Mouse (Mus musculus): ENCODE measurements around the gene Cstl1.
"Not testable (repeated sequence)": the region's sequence is repeated elsewhere in the genome, so short reads cannot be mapped to it uniquely, and the experiment has no call there.

Gene Cstl1

GRCm38 (mm10) chr2:148750058-148750457, at the start of gene Cstl1:
TSS of gene Cstl1 (plus strand) at chr2:148750358.
- no peak for DNase-seq

GRCm38 (mm10) chr2:148706409-148707201, 43.6 kb upstream of the Cstl1 start:
- no peak for DNase-seq

- DNase-seq = no peak
Observed at GRCm38 (mm10) chr2:148707202-148707530, 43.0 kb upstream of the Cstl1 start.

- no peak for DNase-seq
Observed at GRCm38 (mm10) chr2:148712326-148712725, 37.8 kb upstream of the Cstl1 start.

GRCm38 (mm10) chr2:148717072-148717471, 33.1 kb upstream of the Cstl1 start:
- no peak for DNase-seq

GRCm38 (mm10) chr2:148719271-148719995, 30.7 kb upstream of the Cstl1 start:
- DNase-seq = no peak

- peak; percentile 63 for DNase-seq
Observed at GRCm38 (mm10) chr2:148731614-148732326, 18.4 kb upstream of the Cstl1 start.

GRCm38 (mm10) chr2:148732327-148733000, 17.7 kb upstream of the Cstl1 start, which contains the start of gene Napb:
TSS of gene Napb (minus strand) at chr2:148732467.
- peak; percentile 95 for DNase-seq

- peak; percentile 90 for DNase-seq
Observed at GRCm38 (mm10) chr2:148743001-148743400, 7.2 kb upstream of the Cstl1 start.

GRCm38 (mm10) chr2:148743846-148744407, 6.2 kb upstream of the Cstl1 start:
- DNase-seq = no peak

GRCm38 (mm10) chr2:148751893-148752813, 2.0 kb downstream of the Cstl1 start:
- DNase-seq = peak; percentile 71

GRCm38 (mm10) chr2:148754310-148754846, 4.2 kb downstream of the Cstl1 start:
- DNase-seq = no peak

GRCm38 (mm10) chr2:148763648-148764388, 13.7 kb downstream of the Cstl1 start:
- DNase-seq = no peak

GRCm38 (mm10) chr2:148771397-148771796, 21.2 kb downstream of the Cstl1 start, which contains the start of gene Cst11:
TSS of gene Cst11 (minus strand) at chr2:148771497.
- DNase-seq = not testable (repeated sequence)

- DNase-seq = no peak
Observed at GRCm38 (mm10) chr2:148781709-148782108, 31.6 kb downstream of the Cstl1 start, which contains the start of gene 8030411F24Rik. TSS of gene 8030411F24Rik (plus strand) at chr2:148782009.

- DNase-seq = no peak
Observed at GRCm38 (mm10) chr2:148789142-148789541, 39.0 kb downstream of the Cstl1 start, which contains the start of gene Cst12. TSS of gene Cst12 (plus strand) at chr2:148789361.

- DNase-seq = no peak
Observed at GRCm38 (mm10) chr2:148798485-148798884, 48.3 kb downstream of the Cstl1 start, which contains the start of gene Cst8. TSS of gene Cst8 (plus strand) at chr2:148798785.

GRCm38 (mm10) chr2:148801491-148801921, 51.3 kb downstream of the Cstl1 start:
- DNase-seq = peak; percentile 68
